Mouse (Mus musculus) CH12.LX (cell line): ENCODE results near the gene C1qtnf7.

Experiments used
- POLR2A ChIP-seq: IDR thresholded peaks from 2 replicates; pipeline ENCODE4 v1.6.1; 2011; ENCODE audit warnings: low read depth, mild to moderate bottlenecking, improper control_type of control experiment, low read length
- RCOR1 ChIP-seq: conservative IDR thresholded peaks from 2 replicates; pipeline ENCODE4 v1.6.1; 2012; ENCODE audit warnings: low read depth, mild to moderate bottlenecking, inconsistent platforms, low read length, improper control_type of control experiment
- USF1 ChIP-seq: IDR thresholded peaks from 2 replicates; pipeline ENCODE4 v1.6.1; 2014; ENCODE audit warnings: low read depth, mild to moderate bottlenecking, inconsistent platforms, low read length, improper control_type of control experiment
- ZMIZ1 ChIP-seq: IDR thresholded peaks from 2 replicates; pipeline ENCODE4 v1.6.1; 2012; ENCODE audit warnings: low read depth, mild to moderate bottlenecking, inconsistent platforms, low read length, improper control_type of control experiment

- TF ChIP-seq POLR2A (no peak), ZMIZ1 (no peak), USF1 (no peak), RCOR1 (no peak)
Measured at GRCm38 (mm10) chr5:43582876-43583275, 67.5 kb downstream of the C1qtnf7 start.
